Mouse (Mus musculus): Measurements from ENCODE around the gene A930033H14Rik. TPM values are rescaled to one million over a fixed set of nuclear protein-coding genes. Genes with fewer than 3 reads are reported as not detected.

The A930033H14Rik gene
- total RNA-seq (2014; fragmentation: Nextera tagmentation) (not detected in 2 replicates), total RNA-seq (2017) (0.11 TPM in 1 of 2 replicates, not detected in the other), polyA plus RNA-seq (2012) (not detected in 2 replicates)

DNA sequence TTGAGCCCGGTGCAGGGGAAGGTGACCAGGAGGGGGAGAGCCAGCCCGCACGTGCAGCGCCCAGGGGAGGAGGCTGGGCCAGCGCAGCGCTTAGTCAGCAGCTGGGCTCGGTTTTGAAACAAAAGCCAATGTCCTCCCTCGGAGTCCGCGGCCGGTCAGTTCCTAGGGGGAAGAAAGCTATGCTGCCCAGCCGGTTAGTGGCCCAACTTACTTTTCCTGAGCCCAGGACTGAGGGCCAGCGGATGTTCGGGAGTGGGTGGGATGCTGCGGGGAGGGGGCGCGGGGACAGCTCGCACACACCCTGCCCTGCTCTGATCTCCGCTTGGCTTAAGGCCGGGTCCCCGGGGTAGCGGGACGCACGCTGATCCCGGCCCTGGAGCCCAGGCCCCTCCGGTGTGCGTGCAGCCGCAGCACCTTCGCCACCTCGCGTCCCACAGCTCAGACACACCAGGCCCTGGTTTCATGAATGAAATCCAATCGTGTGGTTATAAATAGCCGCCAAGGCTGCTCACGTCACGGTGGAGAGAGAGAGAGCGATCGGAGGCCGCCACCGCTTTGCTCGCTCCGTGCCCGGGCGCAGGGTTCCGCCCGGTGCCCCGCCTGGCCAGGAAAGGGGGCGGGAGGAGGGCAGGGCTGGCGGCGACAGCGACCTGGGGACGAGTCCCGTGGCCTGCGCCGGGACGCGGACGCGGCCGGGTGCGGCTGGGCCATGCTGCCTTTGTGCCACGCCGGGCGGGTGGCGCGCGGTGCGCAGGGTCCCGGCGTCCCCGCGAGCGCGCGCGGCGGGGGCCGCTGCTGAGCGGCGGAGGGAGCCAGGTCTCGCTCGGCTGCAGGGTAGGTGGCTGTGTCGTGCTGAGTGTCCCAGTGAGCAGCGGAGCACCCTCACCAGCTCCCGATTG is at the start of gene A930033H14Rik:
Gene A930033H14Rik, minus strand, starts transcription at position 557 of the 899 bp plus-strand sequence.
- H3K4me1 ChIP-seq (ENCODE audit: insufficient read depth, low read depth, low read length) = no peaks in the 10 kb centered on the region
- H3K27me3 ChIP-seq (ENCODE audit: insufficient read depth, low read length) = no peaks in the 10 kb centered on the region
- DNase-seq (ENCODE audit: low spot score) (no peak), ATAC-seq (ENCODE audit: extremely low read depth, insufficient number of reproducible peaks, low FRiP score, poor library complexity, severe bottlenecking) (no peak)
- H3K9me3 ChIP-seq (replicated peaks) = peaks cover 57% of the 10 kb centered on the region
- no peaks in the 10 kb centered on the region for H3K36me3 ChIP-seq (replicated peaks)
- TF ChIP-seq GATA1 (IDR thresholded peaks at IDR 0.05; ENCODE audit: borderline replicate concordance, low read length) (no peak), GATA2 (IDR thresholded peaks at IDR 0.05; ENCODE audit: borderline replicate concordance, low read depth, low read length) (no peak), CTCF (IDR thresholded peaks at IDR 0.05; ENCODE audit: low read depth, low read length) (no peak), POLR2AphosphoS5 (IDR thresholded peaks at IDR 0.05; ENCODE audit: insufficient replicate concordance, low read depth, low read length) (no peak), TAL1 (conservative IDR thresholded peaks at IDR 0.05; ENCODE audit: low read depth, low read length) (no peak)
- no peak within 1 kb of the TSS; the same call in 1 of the 2 replicates for H3K4me3 ChIP-seq (ENCODE audit: low read depth, low read length)

- no peaks in the 10 kb centered on the region for H3K4me1 ChIP-seq (ENCODE audit: insufficient read depth, low read depth, low read length)
- H3K4me3 ChIP-seq (ENCODE audit: low read depth, low read length) = no peak overlapping the region
- no peak for DNase-seq (ENCODE audit: low spot score)
- H3K9me3 ChIP-seq (replicated peaks) = peaks cover 38% of the 10 kb centered on the region
- no peak for TF ChIP-seq GATA1 (IDR thresholded peaks at IDR 0.05; ENCODE audit: borderline replicate concordance, low read length)
- no peak for TF ChIP-seq POLR2AphosphoS5 (IDR thresholded peaks at IDR 0.05; ENCODE audit: insufficient replicate concordance, low read depth, low read length)
- no peak for TF ChIP-seq TAL1 (conservative IDR thresholded peaks at IDR 0.05; ENCODE audit: low read depth, low read length)
- TF ChIP-seq GATA2 (IDR thresholded peaks at IDR 0.05; ENCODE audit: borderline replicate concordance, low read depth, low read length) = no peak
- TF ChIP-seq CTCF (IDR thresholded peaks at IDR 0.05; ENCODE audit: low read depth, low read length) = no peak
- ATAC-seq (ENCODE audit: extremely low read depth, insufficient number of reproducible peaks, low FRiP score, poor library complexity, severe bottlenecking) = no peak
- no peaks in the 10 kb centered on the region for H3K27me3 ChIP-seq (ENCODE audit: insufficient read depth, low read length)
- no peaks in the 10 kb centered on the region for H3K36me3 ChIP-seq (replicated peaks)
These were observed 47.0 kb upstream of the A930033H14Rik start for GRCm38 (mm10) chr10:69259929-69260328.

- no peaks in the 10 kb centered on the region for H3K4me1 ChIP-seq (ENCODE audit: insufficient read depth, low read depth, low read length)
- no peaks in the 10 kb centered on the region for H3K36me3 ChIP-seq (replicated peaks)
- no peak for DNase-seq (ENCODE audit: low spot score)
- no peak overlapping the region for H3K4me3 ChIP-seq (ENCODE audit: low read depth, low read length)
- ATAC-seq (ENCODE audit: extremely low read depth, insufficient number of reproducible peaks, low FRiP score, poor library complexity, severe bottlenecking) = no peak
- H3K27me3 ChIP-seq (ENCODE audit: insufficient read depth, low read length) = no peaks in the 10 kb centered on the region
- TF ChIP-seq POLR2AphosphoS5 (IDR thresholded peaks at IDR 0.05; ENCODE audit: insufficient replicate concordance, low read depth, low read length) = no peak
- TF ChIP-seq CTCF (IDR thresholded peaks at IDR 0.05; ENCODE audit: low read depth, low read length) = no peak
- no peak for TF ChIP-seq GATA1 (IDR thresholded peaks at IDR 0.05; ENCODE audit: borderline replicate concordance, low read length)
- no peak for TF ChIP-seq GATA2 (IDR thresholded peaks at IDR 0.05; ENCODE audit: borderline replicate concordance, low read depth, low read length)
- no peak for TF ChIP-seq TAL1 (conservative IDR thresholded peaks at IDR 0.05; ENCODE audit: low read depth, low read length)
- H3K9me3 ChIP-seq (replicated peaks) = peaks cover 44% of the 10 kb centered on the region
These were observed 46.3 kb upstream of the A930033H14Rik start for GRCm38 (mm10) chr10:69259161-69259560.

DNA sequence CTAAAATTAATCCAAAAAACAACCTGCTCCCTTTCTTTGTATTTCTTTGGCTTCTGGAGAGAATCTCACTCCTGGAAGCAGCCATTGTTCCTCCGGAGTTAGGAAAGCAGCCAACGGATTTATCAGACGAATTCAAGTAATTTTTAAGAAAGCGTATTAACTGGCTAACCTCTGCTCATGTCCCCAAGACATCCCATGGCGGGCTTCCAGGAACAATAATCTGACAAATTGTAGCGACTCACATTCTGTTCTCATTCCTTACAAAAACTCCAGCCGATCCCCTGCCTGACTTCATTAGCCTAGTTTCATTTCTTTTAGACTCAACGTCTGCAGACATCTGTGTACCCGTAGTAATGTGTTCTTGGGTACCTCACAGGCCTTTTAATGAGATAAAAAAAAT is 45.7 kb upstream of the A930033H14Rik start:
- no peak for ATAC-seq (ENCODE audit: extremely low read depth, insufficient number of reproducible peaks, low FRiP score, poor library complexity, severe bottlenecking)
- no peaks in the 10 kb centered on the region for H3K36me3 ChIP-seq (replicated peaks)
- peaks cover 45% of the 10 kb centered on the region for H3K9me3 ChIP-seq (replicated peaks)
- H3K4me3 ChIP-seq (ENCODE audit: low read depth, low read length) = no peak overlapping the region
- DNase-seq (ENCODE audit: low spot score) = no peak
- H3K27me3 ChIP-seq (ENCODE audit: insufficient read depth, low read length) = no peaks in the 10 kb centered on the region
- no peak for TF ChIP-seq POLR2AphosphoS5 (IDR thresholded peaks at IDR 0.05; ENCODE audit: insufficient replicate concordance, low read depth, low read length)
- no peak for TF ChIP-seq CTCF (IDR thresholded peaks at IDR 0.05; ENCODE audit: low read depth, low read length)
- no peak for TF ChIP-seq GATA1 (IDR thresholded peaks at IDR 0.05; ENCODE audit: borderline replicate concordance, low read length)
- H3K4me1 ChIP-seq (ENCODE audit: insufficient read depth, low read depth, low read length) = no peaks in the 10 kb centered on the region

- Histone ChIP-seq H3K9me3 (replicated peaks) (peaks cover 50% of the 10 kb centered on the region), H3K4me1 (ENCODE audit: insufficient read depth, low read depth, low read length) (no peaks in the 10 kb centered on the region), H3K4me3 (ENCODE audit: low read depth, low read length) (no peak overlapping the region), H3K36me3 (replicated peaks) (no peaks in the 10 kb centered on the region), H3K27me3 (ENCODE audit: insufficient read depth, low read length) (no peaks in the 10 kb centered on the region)
- ATAC-seq (ENCODE audit: extremely low read depth, insufficient number of reproducible peaks, low FRiP score, poor library complexity, severe bottlenecking) = no peak
- no peak for TF ChIP-seq CTCF (IDR thresholded peaks at IDR 0.05; ENCODE audit: low read depth, low read length)
- no peak for TF ChIP-seq POLR2AphosphoS5 (IDR thresholded peaks at IDR 0.05; ENCODE audit: insufficient replicate concordance, low read depth, low read length)
- TF ChIP-seq GATA1 (IDR thresholded peaks at IDR 0.05; ENCODE audit: borderline replicate concordance, low read length) = no peak
- TF ChIP-seq GATA2 (IDR thresholded peaks at IDR 0.05; ENCODE audit: borderline replicate concordance, low read depth, low read length) = no peak
- TF ChIP-seq TAL1 (conservative IDR thresholded peaks at IDR 0.05; ENCODE audit: low read depth, low read length) = no peak
- no peak for DNase-seq (ENCODE audit: low spot score)
These were observed 44.8 kb upstream of the A930033H14Rik start for GRCm38 (mm10) chr10:69257592-69258133.

- H3K36me3 ChIP-seq (replicated peaks) = no peaks in the 10 kb centered on the region
- H3K4me1 ChIP-seq (ENCODE audit: insufficient read depth, low read depth, low read length) = no peaks in the 10 kb centered on the region
- no peaks in the 10 kb centered on the region for H3K27me3 ChIP-seq (ENCODE audit: insufficient read depth, low read length)
- H3K9me3 ChIP-seq (replicated peaks) = peaks cover 52% of the 10 kb centered on the region
- no peak for TF ChIP-seq GATA1 (IDR thresholded peaks at IDR 0.05; ENCODE audit: borderline replicate concordance, low read length)
- no peak for TF ChIP-seq TAL1 (conservative IDR thresholded peaks at IDR 0.05; ENCODE audit: low read depth, low read length)
- no peak for TF ChIP-seq CTCF (IDR thresholded peaks at IDR 0.05; ENCODE audit: low read depth, low read length)
- TF ChIP-seq GATA2 (IDR thresholded peaks at IDR 0.05; ENCODE audit: borderline replicate concordance, low read depth, low read length) = no peak
- TF ChIP-seq POLR2AphosphoS5 (IDR thresholded peaks at IDR 0.05; ENCODE audit: insufficient replicate concordance, low read depth, low read length) = no peak
- no peak overlapping the region for H3K4me3 ChIP-seq (ENCODE audit: low read depth, low read length)
- ATAC-seq (ENCODE audit: extremely low read depth, insufficient number of reproducible peaks, low FRiP score, poor library complexity, severe bottlenecking) = no peak
- DNase-seq (ENCODE audit: low spot score) = no peak
These were observed 42.7 kb upstream of the A930033H14Rik start for GRCm38 (mm10) chr10:69255594-69255993.

Measured in G1E (cell line).